Mouse (Mus musculus): ENCODE measurements around the gene Dag1. TPM values are rescaled to one million over a fixed set of nuclear protein-coding genes. Genes with fewer than 3 reads are reported as not detected.
"Not testable (repeated sequence)": the region's sequence is repeated elsewhere in the genome, so short reads cannot be mapped to it uniquely, and the experiment has no call there.

Dag1 gene
- total RNA-seq, 2 experiments from 2014 or later: 90.4 to 93.1 TPM

GRCm38 (mm10) chr9:108198621-108199020, 65.1 kb downstream of the Dag1 start:
- intact Hi-C loops (cut with DNase I): no loop called here
- no peak for DNase-seq (ENCODE audit: low spot score in 2 of 2)

GRCm38 (mm10) chr9:108196920-108197677, 66.7 kb downstream of the Dag1 start:
- no peak for DNase-seq (ENCODE audit: low spot score in 2 of 2)
- intact Hi-C loops (cut with DNase I): no loop called here

- intact Hi-C loops (cut with DNase I); DNase-seq (ENCODE audit: low spot score in 2 of 2): not testable (repeated sequence)
Measured at GRCm38 (mm10) chr9:108196222-108196621, 67.5 kb downstream of the Dag1 start.

- intact Hi-C loops (cut with DNase I): loop anchor here (5.0 kb wide), 2 partner anchors 38 to 53 kb away; no protein-coding TSS in a partner anchor
- DNase-seq (ENCODE audit: low spot score in 2 of 2): peak; percentile 79 to 83
Measured at GRCm38 (mm10) chr9:108189787-108190679, 73.7 kb downstream of the Dag1 start, which contains the start of gene Bsn. TSS of gene Bsn (minus strand) at chr9:108190384.

GRCm38 (mm10) chr9:108189488-108189786, 74.3 kb downstream of the Dag1 start:
- DNase-seq (ENCODE audit: low spot score in 2 of 2): no peak
- intact Hi-C loops (cut with DNase I): loop anchor here (5.0 kb wide), 2 partner anchors 37 to 52 kb away; no protein-coding TSS in a partner anchor

- DNase-seq (ENCODE audit: low spot score in 2 of 2): peak in 1 of 2 experiments; percentile 20
- intact Hi-C loops (cut with DNase I): loop anchor here (5.0 kb wide), 2 partner anchors 37 to 52 kb away; no protein-coding TSS in a partner anchor
Measured at GRCm38 (mm10) chr9:108189023-108189422, 74.7 kb downstream of the Dag1 start.

GRCm38 (mm10) chr9:108188511-108188910, 75.2 kb downstream of the Dag1 start:
- peak in 1 of 2 experiments; percentile 29 for DNase-seq (ENCODE audit: low spot score in 2 of 2)
- intact Hi-C loops (cut with DNase I): loop anchor here (5.0 kb wide), 2 partner anchors 36 to 51 kb away; no protein-coding TSS in a partner anchor

- intact Hi-C loops (cut with DNase I): loop anchor here (5.0 kb wide), 2 partner anchors 35 to 50 kb away; no protein-coding TSS in a partner anchor
- DNase-seq (ENCODE audit: low spot score in 2 of 2): peak in 1 of 2 experiments; percentile 55
Measured at GRCm38 (mm10) chr9:108187616-108188015, 76.1 kb downstream of the Dag1 start.

GRCm38 (mm10) chr9:108185786-108186185, 78.0 kb downstream of the Dag1 start:
- no peak for DNase-seq (ENCODE audit: low spot score in 2 of 2)
- intact Hi-C loops (cut with DNase I): loop anchor here (5.0 kb wide), 2 partner anchors 33 to 48 kb away; no protein-coding TSS in a partner anchor

- intact Hi-C loops (cut with DNase I): no loop called here
- DNase-seq (ENCODE audit: low spot score in 2 of 2): no peak
Measured at GRCm38 (mm10) chr9:108183531-108183994, 80.2 kb downstream of the Dag1 start.

GRCm38 (mm10) chr9:108182806-108183506, 80.8 kb downstream of the Dag1 start:
- intact Hi-C loops (cut with DNase I): no loop called here
- no peak for DNase-seq (ENCODE audit: low spot score in 2 of 2)

- intact Hi-C loops (cut with DNase I): no loop called here
- DNase-seq (ENCODE audit: low spot score in 2 of 2): no peak
Measured at GRCm38 (mm10) chr9:108178391-108178790, 85.4 kb downstream of the Dag1 start.

- DNase-seq (ENCODE audit: low spot score in 2 of 2): no peak
Measured at GRCm38 (mm10) chr9:108175116-108175838, 88.5 kb downstream of the Dag1 start.

GRCm38 (mm10) chr9:108172777-108173350, 90.9 kb downstream of the Dag1 start:
- DNase-seq (ENCODE audit: low spot score in 2 of 2): no peak
- intact Hi-C loops (cut with DNase I): loop anchor here (5.0 kb wide), 1 partner anchor 36 kb away; no protein-coding TSS in a partner anchor

More at GRCm38 (mm10) chr9:108175116-108175838, 88.5 kb downstream of the Dag1 start:
- intact Hi-C loops (cut with DNase I): no loop called here

GRCm38 (mm10) chr9:108169751-108170150, 94.0 kb downstream of the Dag1 start:
- DNase-seq (ENCODE audit: low spot score in 2 of 2): no peak
- intact Hi-C loops (cut with DNase I): loop anchor here (5.0 kb wide), 1 partner anchor 32 kb away; no protein-coding TSS in a partner anchor

- intact Hi-C loops (cut with DNase I): no loop called here
- DNase-seq (ENCODE audit: low spot score in 2 of 2): no peak
Measured at GRCm38 (mm10) chr9:108165143-108165542, 98.6 kb downstream of the Dag1 start.

GRCm38 (mm10) chr9:108163646-108164284, 100.0 kb downstream of the Dag1 start:
- DNase-seq (ENCODE audit: low spot score in 2 of 2): no peak
- intact Hi-C loops (cut with DNase I): no loop called here

GRCm38 (mm10) chr9:108157891-108158290, 105.9 kb downstream of the Dag1 start:
- intact Hi-C loops (cut with DNase I): no loop called here
- no peak for DNase-seq (ENCODE audit: low spot score in 2 of 2)
